ENCODE assay signal across 21 mouse cellular contexts in genomic region chr6:142682985-142683691, GRCm38 (mm10). TPM values are rescaled to one million over a fixed set of nuclear protein-coding genes. Genes with fewer than 3 reads are reported as not detected.
DNase-seq lines count a peak whose midpoint lies in the region; ATAC-seq and TF ChIP-seq lines count a peak whose summit lies in the region.
"Had no signal": no experiment of that assay in that cellular context is flagged by ENCODE, and none has a peak within 500 bp of the region (broad histone marks: within the 10 kb centered on the region; RNA-seq: fewer than 3 reads in every experiment).

No protein-coding gene starts in this region.

- H3K9ac ChIP-seq in forebrain, embryonic 15.5 days (replicated peaks), result no peak overlapping the region
- no peak overlapping the region for H3K9ac ChIP-seq in forebrain, embryonic 13.5 days
- no peak overlapping the region for H3K9ac ChIP-seq in heart, embryonic 15.5 days
- H3K9ac ChIP-seq in intestine, embryonic 14.5 days (ENCODE audit: low read length), result no peak overlapping the region
- H3K9ac ChIP-seq in intestine, postnatal 0 days (ENCODE audit: low read depth, low read length), result no peak overlapping the region
- no peak overlapping the region for H3K9ac ChIP-seq in intestine, embryonic 16.5 days (ENCODE audit: low read depth, low read length)
- H3K9ac ChIP-seq: limb, embryonic 12.5 days; liver, embryonic 12.5 days; lung, embryonic 14.5 days had no signal

- H3K9me3 ChIP-seq in forebrain, embryonic 15.5 days, result no peaks in the 10 kb centered on the region
- 0 out of 2 replicates have a peak, but pooled peaks cover 2% of the 10 kb centered on the region for H3K9me3 ChIP-seq in forebrain, embryonic 13.5 days (replicated peaks)
- no peaks in the 10 kb centered on the region for H3K9me3 ChIP-seq in heart, embryonic 15.5 days (replicated peaks)
- no peaks in the 10 kb centered on the region for H3K9me3 ChIP-seq in intestine, embryonic 14.5 days (ENCODE audit: control insufficient read depth, low read length)
- H3K9me3 ChIP-seq in intestine, postnatal 0 days (ENCODE audit: control insufficient read depth), result no peaks in the 10 kb centered on the region
- no peaks in the 10 kb centered on the region for H3K9me3 ChIP-seq in intestine, embryonic 16.5 days (ENCODE audit: control insufficient read depth, low read length)
- H3K9me3 ChIP-seq: forebrain, embryonic 10.5 days; limb, embryonic 12.5 days had no signal

- no peak for ATAC-seq in forebrain, embryonic 15.5 days (replicated peaks)
- ATAC-seq in forebrain, embryonic 13.5 days, result no peak
- no peak for ATAC-seq in heart, embryonic 15.5 days (replicated peaks; ENCODE audit: insufficient number of reproducible peaks, insufficient read depth, low FRiP score, low read depth)
- ATAC-seq in intestine, embryonic 14.5 days (replicated peaks; ENCODE audit: low FRiP score, low TSS enrichment, low read depth), result no peak
- ATAC-seq in intestine, postnatal 0 days, result no peak
- no peak for ATAC-seq in intestine, embryonic 16.5 days
- ATAC-seq: liver, embryonic 12.5 days had no signal

- intact Hi-C loops in heart, postnatal 36 days (cut with DNase I), result no loop called here

- DNase-seq in heart, postnatal 36 days, result no peak
- no peak for DNase-seq in intestine, embryonic 14.5 days (ENCODE audit: low spot score)
- DNase-seq in layer of hippocampus, adult 18-20 months (ENCODE audit: low spot score in 2 of 2), result no peak
- DNase-seq: adrenal gland, adult 2 months; cerebellum, adult 8-10 months; gastrocnemius, postnatal 36 days; heart, postnatal 4 days; kidney, adult 2 months; lung, postnatal 36 days; right cerebral cortex, postnatal 14 days; spleen, adult 18-20 months had no signal

- H3K4me2 ChIP-seq in forebrain, embryonic 15.5 days (replicated peaks), result no peak overlapping the region
- no peak overlapping the region for H3K4me2 ChIP-seq in forebrain, embryonic 13.5 days
- no peak overlapping the region for H3K4me2 ChIP-seq in heart, embryonic 15.5 days
- H3K4me2 ChIP-seq in intestine, embryonic 14.5 days (ENCODE audit: low read length), result no peak overlapping the region
- no peak overlapping the region for H3K4me2 ChIP-seq in intestine, postnatal 0 days (replicated peaks; ENCODE audit: low read depth)
- H3K4me2 ChIP-seq in intestine, embryonic 16.5 days (ENCODE audit: low read depth, low read length), result no peak overlapping the region
- H3K4me2 ChIP-seq: limb, embryonic 12.5 days; liver, embryonic 12.5 days; lung, embryonic 14.5 days had no signal

- no peaks in the 10 kb centered on the region for H3K4me1 ChIP-seq in forebrain, embryonic 15.5 days
- no peaks in the 10 kb centered on the region for H3K4me1 ChIP-seq in forebrain, embryonic 13.5 days
- H3K4me1 ChIP-seq in heart, embryonic 15.5 days (replicated peaks), result peaks cover 15% of the 10 kb centered on the region
- no peaks in the 10 kb centered on the region for H3K4me1 ChIP-seq in intestine, embryonic 14.5 days (replicated peaks; ENCODE audit: control insufficient read depth, insufficient read depth, low read length)
- H3K4me1 ChIP-seq in intestine, postnatal 0 days (replicated peaks; ENCODE audit: control insufficient read depth, insufficient read depth, low read length), result no peaks in the 10 kb centered on the region
- no peaks in the 10 kb centered on the region for H3K4me1 ChIP-seq in intestine, embryonic 16.5 days (ENCODE audit: control insufficient read depth, insufficient read depth, low read length)
- H3K4me1 ChIP-seq: forebrain, embryonic 10.5 days; limb, embryonic 12.5 days; liver, embryonic 12.5 days had no signal

- H3K36me3 ChIP-seq in forebrain, embryonic 15.5 days, result no peaks in the 10 kb centered on the region
- H3K36me3 ChIP-seq in forebrain, embryonic 13.5 days (ENCODE audit: poor library complexity, severe bottlenecking), result no peaks in the 10 kb centered on the region
- peaks cover 32% of the 10 kb centered on the region for H3K36me3 ChIP-seq in heart, embryonic 15.5 days
- H3K36me3 ChIP-seq in intestine, embryonic 14.5 days (ENCODE audit: control insufficient read depth, insufficient read depth, low read length), result peaks cover 18% of the 10 kb centered on the region; the same call in 1 of the 2 replicates
- no peaks in the 10 kb centered on the region for H3K36me3 ChIP-seq in intestine, postnatal 0 days (ENCODE audit: control insufficient read depth, insufficient read depth)
- no peaks in the 10 kb centered on the region for H3K36me3 ChIP-seq in intestine, embryonic 16.5 days (ENCODE audit: control insufficient read depth, insufficient read depth, low read length)
- H3K36me3 ChIP-seq: forebrain, embryonic 10.5 days; limb, embryonic 12.5 days had no signal

- no peaks in the 10 kb centered on the region for H3K27me3 ChIP-seq in forebrain, embryonic 15.5 days
- no peaks in the 10 kb centered on the region for H3K27me3 ChIP-seq in forebrain, embryonic 13.5 days
- no peaks in the 10 kb centered on the region for H3K27me3 ChIP-seq in heart, embryonic 15.5 days
- no peaks in the 10 kb centered on the region for H3K27me3 ChIP-seq in intestine, embryonic 14.5 days (replicated peaks; ENCODE audit: control insufficient read depth, insufficient read depth, low read length)
- H3K27me3 ChIP-seq in intestine, postnatal 0 days (replicated peaks; ENCODE audit: control insufficient read depth, insufficient read depth, low read length), result no peaks in the 10 kb centered on the region
- no peaks in the 10 kb centered on the region for H3K27me3 ChIP-seq in intestine, embryonic 16.5 days (replicated peaks; ENCODE audit: control insufficient read depth, insufficient read depth, low read length)
- H3K27me3 ChIP-seq: limb, embryonic 12.5 days; liver, embryonic 12.5 days had no signal

- no peak for TF ChIP-seq CTCF in intestine, postnatal 0 days (IDR thresholded peaks at IDR 0.05; ENCODE audit: low read depth)

- 83% methylated on average over 7 of the region's 7 CpGs for WGBS in forebrain, embryonic 15.5 days
- 89% methylated on average over 7 of the region's 7 CpGs for WGBS in forebrain, embryonic 13.5 days
- WGBS in heart, embryonic 15.5 days, result 61% methylated on average over 7 of the region's 7 CpGs
- 55% methylated on average over 7 of the region's 7 CpGs for WGBS in intestine, embryonic 14.5 days
- WGBS in intestine, postnatal 0 days, result 68% methylated on average over 7 of the region's 7 CpGs
- WGBS in intestine, embryonic 16.5 days, result 65% methylated on average over 7 of the region's 7 CpGs

- 0 out of 2 replicates have a peak overlapping the region, but pooled peaks have one; percentile 19 for H3K27ac ChIP-seq in forebrain, embryonic 15.5 days (replicated peaks)
- H3K27ac ChIP-seq in forebrain, embryonic 13.5 days, result no peak overlapping the region
- peak overlapping the region; percentile 46; the same call in 1 of the 2 replicates for H3K27ac ChIP-seq in heart, embryonic 15.5 days
- H3K27ac ChIP-seq in intestine, embryonic 14.5 days (ENCODE audit: low read depth), result peak overlapping the region; percentile 43; the same call in 1 of the 2 replicates
- H3K27ac ChIP-seq in intestine, postnatal 0 days (ENCODE audit: low read depth, low read length), result no peak overlapping the region
- H3K27ac ChIP-seq in intestine, embryonic 16.5 days (ENCODE audit: low read length), result 0 out of 2 replicates have a peak overlapping the region, but pooled peaks have one; percentile 6
- H3K27ac ChIP-seq: forebrain, embryonic 10.5 days; limb, embryonic 12.5 days; liver, embryonic 12.5 days had no signal

- no peak overlapping the region for H3K4me3 ChIP-seq in forebrain, embryonic 15.5 days
- no peak overlapping the region for H3K4me3 ChIP-seq in forebrain, embryonic 13.5 days
- H3K4me3 ChIP-seq in heart, embryonic 15.5 days, result no peak overlapping the region
- no peak overlapping the region for H3K4me3 ChIP-seq in intestine, embryonic 14.5 days (ENCODE audit: low read depth, low read length)
- no peak overlapping the region for H3K4me3 ChIP-seq in intestine, postnatal 0 days (ENCODE audit: low read depth, low read length)
- no peak overlapping the region for H3K4me3 ChIP-seq in intestine, embryonic 16.5 days (ENCODE audit: low read length)
- H3K4me3 ChIP-seq: forebrain, embryonic 10.5 days; limb, embryonic 12.5 days; liver, embryonic 12.5 days had no signal

RNA-seq across cellular contexts. Expression of gene Abcc9, which starts 19.0 kb away (rescaled TPM):
- polyA plus RNA-seq in forebrain, embryonic 15.5 days (2015; fragmentation: Nextera tagmentation; extraction: Ambion mirVana), result 2.9 and 3.1 TPM in 2 replicates
- polyA plus RNA-seq in forebrain, embryonic 13.5 days (2015; fragmentation: Nextera tagmentation; extraction: Ambion mirVana), result 1.6 and 1.7 TPM in 2 replicates
- 14.6 and 15.2 TPM in 2 replicates for polyA plus RNA-seq in heart, embryonic 15.5 days (2015; fragmentation: Nextera tagmentation; extraction: Ambion mirVana)
- total RNA-seq in heart, postnatal 36 days (2021), result 100 to 1,000 TPM; 238 to 242 TPM
- polyA plus RNA-seq in intestine, embryonic 14.5 days (2014; fragmentation: Nextera tagmentation; extraction: Ambion mirVana), result 18.2 and 18.7 TPM in 2 replicates
- polyA plus RNA-seq in intestine, postnatal 0 days (2015; fragmentation: Nextera tagmentation; extraction: Ambion mirVana), result 5.0 and 5.1 TPM in 2 replicates
- 7.6 and 7.8 TPM in 2 replicates for polyA plus RNA-seq in intestine, embryonic 16.5 days (2015; fragmentation: Nextera tagmentation; extraction: Ambion mirVana)
- 1 to 10 TPM; 2.9 to 3.2 TPM for total RNA-seq in layer of hippocampus, adult 18-20 months (2021)
- total RNA-seq: megakaryocyte-erythroid progenitor cell, adult 5-6 weeks had no signal

Comparison
In these comparisons a context has a peak if more than half of its experiments do, and no peak if none do; other contexts are left out.
1. H3K27ac ChIP-seq: peak in forebrain, embryonic 15.5 days (single experiment), heart, embryonic 15.5 days (single experiment), intestine, embryonic 14.5 days (single experiment) and intestine, embryonic 16.5 days (single experiment); none in forebrain, embryonic 13.5 days (single experiment) and intestine, postnatal 0 days (single experiment).